Mouse (Mus musculus) CH12F3 (cell line): ENCODE results near the gene Fam20c.

Experiments used
- in situ Hi-C: fragments of 300-500 bp; cut with MboI; formaldehyde crosslinking; loops from 2 replicates; pipeline ENCODE4 v1.14.3; 2020; ENCODE audit warnings: low sequenced_read_pairs

The Fam20c gene

DNA sequence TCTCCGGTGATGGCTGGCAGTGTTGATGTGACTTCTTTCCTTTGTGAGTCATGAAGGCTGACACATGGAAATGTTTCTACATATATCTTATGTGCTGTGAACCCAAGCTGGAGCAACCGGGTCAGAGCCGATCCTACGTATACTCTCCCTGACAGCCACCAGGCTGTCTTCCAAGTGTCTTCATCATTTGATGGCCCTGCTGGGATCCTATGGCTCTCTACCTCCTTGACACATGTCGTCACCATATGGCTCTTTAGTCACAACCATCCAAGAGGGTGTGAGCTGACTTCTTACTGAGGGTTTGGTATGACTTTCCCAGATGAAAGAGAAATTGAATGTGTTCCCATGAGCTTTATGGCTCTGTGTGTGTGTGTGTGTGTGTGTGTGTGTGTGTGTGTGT, 50.0 kb downstream of the Fam20c start:
- in situ Hi-C loops: no loop called here

DNA sequence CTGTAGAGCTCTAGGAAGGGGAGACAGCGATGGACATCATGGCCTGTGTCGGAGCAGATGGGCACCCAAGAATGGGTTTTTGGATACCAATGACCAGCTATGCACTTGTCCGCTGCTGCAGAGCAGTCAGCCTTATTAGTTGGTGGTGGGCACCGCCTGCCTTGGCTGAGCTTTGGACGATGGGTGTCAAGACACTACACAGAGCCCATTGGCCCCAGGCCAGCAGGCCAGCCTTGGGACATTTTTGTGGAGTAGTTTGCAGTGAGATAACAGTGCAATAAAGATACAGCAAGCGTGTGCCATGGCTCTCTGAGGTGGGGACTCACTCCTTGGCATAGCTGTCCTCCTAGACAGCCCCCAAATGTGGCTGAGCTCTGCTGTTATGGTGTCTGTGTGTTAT, 55.5 kb downstream of the Fam20c start:
- in situ Hi-C loops: no loop called here

DNA sequence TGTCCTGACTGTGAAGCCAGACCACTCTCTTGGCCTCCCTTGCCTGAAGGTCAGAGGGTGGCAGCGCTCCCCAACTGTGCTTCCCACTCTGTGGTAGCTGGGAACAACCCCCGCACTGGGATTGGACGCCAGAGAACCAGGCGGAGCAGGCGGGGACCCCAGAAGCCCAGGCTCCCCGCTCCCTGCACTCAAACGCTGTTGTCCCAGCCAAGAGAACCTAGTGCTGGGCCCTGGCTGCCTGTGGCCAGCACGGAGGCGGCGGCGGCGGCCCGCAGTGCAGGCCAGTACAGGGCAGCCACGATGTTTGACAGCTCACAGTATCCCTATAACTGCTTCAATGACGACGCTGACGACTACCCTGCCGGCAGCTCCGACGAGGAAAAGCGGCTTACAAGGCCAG, 65.5 kb downstream of the Fam20c start, which contains the start of gene Gm5294:
TSS of gene Gm5294 (plus strand) at position 301 of the 400 bp plus-strand sequence.
- in situ Hi-C loops: no loop called here

DNA sequence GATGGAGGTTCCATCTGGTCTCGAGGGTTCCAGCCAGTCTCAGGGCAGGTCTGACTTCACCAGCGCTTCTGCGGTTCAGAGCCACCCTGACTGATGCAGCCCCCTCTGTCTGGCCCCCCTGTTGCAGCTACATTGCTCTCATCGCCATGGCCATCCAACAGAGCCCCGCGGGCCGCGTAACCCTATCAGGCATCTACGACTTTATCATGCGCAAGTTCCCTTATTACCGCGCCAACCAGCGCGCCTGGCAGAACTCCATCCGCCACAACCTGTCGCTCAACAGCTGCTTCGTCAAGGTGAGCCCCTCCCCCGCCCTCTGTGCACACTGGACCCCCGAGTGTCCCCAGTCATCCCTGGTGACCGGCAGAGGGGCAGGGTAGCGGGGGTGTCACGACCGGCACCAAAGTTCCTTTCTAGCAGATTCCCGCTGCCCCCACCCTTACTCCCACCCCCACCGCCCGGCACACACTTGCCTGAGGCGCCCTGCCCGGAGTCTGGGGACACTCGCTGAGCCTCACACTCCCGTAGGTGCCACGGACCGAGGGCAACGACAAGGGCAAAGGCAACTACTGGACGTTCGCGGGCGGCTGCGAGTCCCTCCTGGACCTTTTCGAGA, 66.5 kb downstream of the Fam20c start:
- in situ Hi-C loops: no loop called here

DNA sequence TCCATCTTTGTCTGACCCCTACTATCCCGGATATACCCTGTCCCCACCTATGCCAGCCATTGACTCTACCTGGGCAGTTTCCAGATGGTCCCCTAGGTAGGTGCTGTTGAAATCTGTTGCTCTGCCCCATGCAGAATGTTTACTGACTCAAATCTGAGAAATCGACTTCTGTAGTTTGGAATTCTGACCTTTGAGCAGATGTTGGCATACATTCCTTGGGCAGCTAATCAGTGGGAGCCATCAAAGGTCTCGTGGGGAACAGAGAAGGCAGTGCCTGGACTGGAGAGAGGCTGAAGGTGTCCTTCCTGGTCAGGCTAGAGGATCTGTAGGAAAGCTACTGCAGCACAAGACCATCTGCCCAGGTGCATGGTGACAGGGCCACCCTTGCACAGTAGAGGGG, 70.8 kb downstream of the Fam20c start:
- in situ Hi-C loops: no loop called here

DNA sequence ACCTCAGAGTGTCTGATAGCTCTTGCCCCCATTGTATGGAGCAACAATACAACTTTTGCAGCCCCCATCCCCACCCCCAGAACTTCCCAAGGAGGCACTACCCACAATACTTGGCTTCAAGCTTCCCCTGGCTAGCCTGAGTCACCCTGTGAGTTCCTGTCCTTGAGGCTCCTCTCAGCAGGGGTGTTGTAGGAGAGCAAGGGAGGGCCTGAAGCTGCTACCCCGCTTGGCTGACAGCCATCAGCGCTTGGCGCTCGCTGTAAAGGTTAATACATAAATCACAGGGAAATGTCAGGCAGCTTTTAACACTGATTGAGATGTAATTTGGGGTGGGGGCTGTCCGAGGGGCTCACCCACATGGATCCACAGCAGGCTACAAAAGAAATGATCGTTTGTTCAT, 79.1 kb downstream of the Fam20c start:
- in situ Hi-C loops: no loop called here

DNA sequence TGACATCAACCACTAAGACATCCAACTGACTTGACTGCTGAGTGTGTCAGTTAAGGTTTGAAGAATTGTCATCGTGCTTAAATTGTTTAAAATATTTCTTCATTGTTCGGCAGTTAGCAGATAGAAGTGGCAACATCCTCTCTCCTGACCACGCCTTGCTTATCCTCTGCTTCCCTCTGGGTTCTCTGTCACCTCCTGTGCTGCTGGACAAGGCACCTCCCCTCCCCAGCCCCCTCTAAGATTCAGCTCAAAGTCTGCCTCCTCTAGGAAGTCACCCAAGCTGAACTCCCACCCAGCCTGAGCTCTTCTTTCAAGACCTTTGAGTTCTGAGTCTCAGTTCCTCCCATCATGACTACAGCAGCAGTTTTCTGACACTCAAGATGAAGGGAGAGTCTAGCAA, 80.6 kb downstream of the Fam20c start:
- in situ Hi-C loops: no loop called here

DNA sequence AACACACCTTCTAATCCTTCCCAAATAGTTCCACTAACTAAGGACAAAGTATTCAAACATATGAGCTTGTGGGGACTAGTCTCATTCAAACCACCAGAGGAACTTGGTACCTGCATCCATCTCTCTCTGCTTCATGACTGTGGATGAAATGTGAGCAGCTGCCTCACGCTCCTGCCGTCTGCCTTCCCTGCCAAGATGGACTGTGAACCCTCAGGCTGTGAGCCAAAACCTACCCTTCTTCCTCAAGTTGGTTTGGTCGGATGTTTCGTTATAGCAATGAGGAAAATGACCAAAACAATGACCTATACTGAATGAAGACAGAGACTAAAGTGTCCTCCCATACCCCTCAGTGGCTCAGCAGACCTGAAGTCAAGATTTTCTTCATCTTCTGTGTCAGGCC, 86.7 kb downstream of the Fam20c start:
- in situ Hi-C loops: no loop called here

DNA sequence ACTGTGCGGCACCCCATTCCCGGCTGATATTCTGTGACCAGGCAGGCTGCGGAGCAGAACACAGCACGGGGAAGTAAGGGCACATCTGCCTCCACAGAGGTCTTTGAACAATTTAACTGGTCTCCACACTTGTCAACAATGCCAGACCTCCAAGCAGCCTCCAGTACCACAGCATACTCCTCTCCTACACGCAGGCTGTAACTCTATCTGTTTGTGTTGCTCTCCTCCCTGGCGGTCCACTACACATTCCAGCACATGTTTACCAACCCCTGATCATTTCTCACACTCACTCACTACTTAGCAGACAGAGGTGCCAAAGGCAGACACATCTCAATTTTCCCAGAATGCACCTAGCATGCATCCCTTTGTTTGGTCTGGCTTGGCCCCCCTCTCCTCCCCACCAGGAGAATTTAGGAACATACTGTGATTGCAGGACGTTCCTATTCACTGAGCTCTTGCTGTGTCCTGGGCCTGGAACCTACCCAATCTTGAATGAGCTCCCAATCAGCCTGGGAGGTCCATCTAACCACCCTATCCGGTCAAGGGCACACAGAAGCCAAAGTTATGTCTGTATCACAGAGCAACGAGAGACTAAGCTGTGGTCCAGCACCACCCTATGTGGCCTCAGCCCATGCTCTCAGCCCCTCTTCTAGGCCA, 89.0 kb downstream of the Fam20c start:
- in situ Hi-C loops: no loop called here

DNA sequence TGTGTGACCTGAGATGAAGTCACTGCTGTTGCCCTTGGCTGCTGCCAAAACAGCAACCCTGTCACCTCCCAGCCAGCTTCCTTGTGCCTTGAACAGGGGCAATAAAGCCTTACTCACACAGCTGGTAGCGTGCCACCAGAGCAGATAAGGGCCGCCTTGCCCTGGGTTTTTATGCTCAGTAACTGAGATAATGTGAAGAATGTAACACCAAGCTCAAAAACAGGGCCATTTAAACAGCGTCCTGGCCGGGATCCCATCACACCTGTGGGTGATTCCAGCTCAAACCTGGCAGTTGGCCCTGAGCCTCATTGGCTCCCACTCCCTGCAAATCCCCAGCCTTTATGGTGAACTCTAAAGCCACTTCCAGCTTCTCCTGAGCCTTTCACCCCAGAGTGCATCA, 92.2 kb downstream of the Fam20c start:
- in situ Hi-C loops: no loop called here

DNA sequence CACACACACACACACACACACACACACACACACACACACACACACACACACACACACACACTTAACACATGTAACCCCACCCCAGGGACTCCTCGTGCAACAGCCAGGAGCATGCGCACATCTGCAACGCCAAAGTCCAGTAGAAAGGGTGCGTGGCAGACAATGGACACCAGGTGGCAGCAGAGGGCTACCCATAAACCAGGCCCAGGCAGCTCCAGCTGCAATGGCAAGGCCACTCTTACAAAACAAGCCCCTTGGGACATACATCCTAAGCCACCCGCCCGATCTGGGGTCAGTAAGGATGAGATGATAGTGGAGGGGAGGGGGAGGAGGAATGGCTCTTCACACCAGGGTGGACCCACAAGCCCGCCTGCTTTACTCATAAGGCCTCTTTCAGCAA, 93.8 kb downstream of the Fam20c start:
- in situ Hi-C loops: no loop called here

DNA sequence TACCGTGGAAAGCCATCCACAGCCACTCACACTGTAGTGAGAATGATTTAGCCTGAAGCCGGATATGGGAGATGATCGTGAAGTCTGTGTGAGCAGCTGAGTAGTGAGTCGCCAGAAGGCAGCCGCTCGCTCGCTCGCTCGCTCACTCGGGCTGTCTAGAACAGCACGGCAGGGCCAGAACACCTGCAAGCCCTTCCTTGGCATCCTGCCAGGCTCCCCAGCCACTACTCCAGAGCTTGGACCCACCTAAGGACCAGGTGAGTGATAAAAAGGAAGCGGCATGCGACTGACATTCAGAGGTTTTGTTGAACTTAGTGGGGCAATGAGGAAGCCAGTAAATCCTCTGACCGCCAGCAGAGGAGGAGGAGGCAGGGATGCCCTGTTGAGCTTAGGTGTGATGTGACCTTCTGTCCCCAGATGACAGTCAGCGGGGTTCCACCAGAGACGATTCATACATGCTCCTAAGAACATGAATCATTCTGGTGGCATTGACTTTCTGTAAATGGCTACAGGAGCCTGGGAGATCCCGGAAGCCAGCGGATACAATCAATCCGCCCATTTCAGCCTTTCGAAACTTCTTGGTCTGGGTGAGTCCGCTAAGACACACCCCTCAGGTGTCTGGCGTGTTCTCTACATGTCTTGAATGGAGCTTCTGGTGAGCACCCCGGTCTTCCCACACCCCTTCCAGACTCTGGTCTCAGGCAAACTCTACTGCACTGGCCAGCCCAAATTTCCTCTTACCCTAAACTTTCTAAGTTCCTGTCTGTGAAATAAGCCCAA, 95.6 kb downstream of the Fam20c start:
- in situ Hi-C loops: loop anchor here (5.0 to 10.0 kb wide), 3 partner anchors 162 to 327 kb away; no protein-coding TSS in a partner anchor

DNA sequence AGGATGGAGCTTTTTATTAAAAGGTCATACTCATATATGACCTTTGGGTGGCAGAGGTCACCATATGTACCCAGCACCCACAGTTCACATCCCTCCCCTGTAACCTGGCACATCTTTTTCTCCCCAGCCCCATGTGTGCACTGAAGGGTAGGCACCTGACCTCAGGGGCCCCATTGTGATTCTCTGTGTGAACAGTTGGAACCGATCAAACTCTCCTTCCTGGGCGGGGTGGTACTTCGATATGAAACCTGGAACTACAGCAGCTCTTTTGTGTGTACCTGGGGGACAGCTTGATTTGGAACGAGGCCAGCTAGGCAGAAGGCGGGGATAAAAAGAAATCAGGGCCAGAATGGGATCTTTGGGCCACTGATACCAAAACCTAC, 96.1 kb downstream of the Fam20c start:
- in situ Hi-C loops: loop anchor here (5.0 to 10.0 kb wide), 3 partner anchors 162 to 327 kb away; no protein-coding TSS in a partner anchor

DNA sequence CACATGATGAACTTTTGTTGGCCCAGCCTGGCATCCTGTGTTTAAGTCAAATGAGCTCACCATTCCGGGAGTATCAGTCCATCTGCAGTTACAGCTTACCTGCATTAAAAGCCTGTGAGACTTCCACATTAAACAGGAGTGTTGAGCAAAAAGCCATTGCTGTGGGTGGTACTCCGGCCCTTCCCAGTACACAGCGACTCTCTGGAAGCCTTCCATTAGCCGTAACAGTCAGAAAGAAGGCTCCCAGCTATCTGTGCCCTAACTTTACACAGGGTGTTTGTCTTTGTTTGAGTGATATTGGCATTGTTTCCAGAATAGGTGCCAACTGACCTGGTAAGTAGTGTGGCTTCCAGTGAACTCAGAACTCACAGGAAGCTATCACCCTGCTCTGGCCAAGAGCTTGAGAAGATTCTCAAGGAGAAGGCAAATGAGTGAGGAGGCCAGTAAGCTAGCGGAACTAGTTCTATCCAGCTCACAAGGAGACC, 97.0 kb downstream of the Fam20c start:
- in situ Hi-C loops: loop anchor here (5.0 to 10.0 kb wide), 3 partner anchors 161 to 326 kb away; no protein-coding TSS in a partner anchor

DNA sequence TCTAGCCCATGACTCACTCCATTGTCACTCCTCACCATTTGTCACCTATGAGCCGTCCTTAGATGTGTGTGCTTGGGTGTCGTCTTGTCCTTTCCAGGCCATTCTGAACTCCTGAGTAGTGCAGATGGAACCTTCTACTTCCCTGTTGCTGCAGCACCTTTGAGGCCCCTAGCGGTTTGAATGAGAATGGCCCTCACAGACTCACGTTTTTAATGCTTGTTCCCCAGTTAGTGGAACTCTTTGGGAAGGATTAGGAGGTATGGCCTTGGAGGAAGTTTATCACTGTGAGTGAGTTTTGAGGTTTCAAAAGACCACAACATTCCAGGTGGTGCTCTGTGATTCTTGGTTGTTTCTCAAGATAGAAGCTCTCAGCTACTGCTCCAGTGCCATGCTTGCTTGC, 97.8 kb downstream of the Fam20c start:
- in situ Hi-C loops: loop anchor here (5.0 to 10.0 kb wide), 3 partner anchors 160 to 325 kb away; no protein-coding TSS in a partner anchor

DNA sequence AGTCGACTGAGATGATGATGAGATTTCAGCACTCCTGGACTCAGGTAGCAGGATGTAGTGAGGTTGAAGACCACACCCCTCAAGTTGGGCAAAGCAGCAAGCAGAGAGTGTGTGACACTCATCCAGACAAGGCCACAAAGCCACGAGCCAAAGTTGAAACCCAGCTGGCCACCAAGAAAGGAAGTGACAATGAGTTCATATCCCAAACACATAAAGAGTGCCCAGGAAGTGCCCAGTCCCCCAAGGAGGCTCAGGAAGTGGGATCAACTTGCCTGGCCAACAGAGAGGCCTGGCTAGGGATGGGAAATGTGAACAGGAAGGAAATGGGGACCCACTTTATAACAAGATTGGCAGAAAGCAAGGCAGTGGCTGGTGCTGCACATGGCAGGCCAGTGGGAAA, 99.0 kb downstream of the Fam20c start:
- in situ Hi-C loops: loop anchor here (5.0 to 10.0 kb wide), 3 partner anchors 159 to 324 kb away; no protein-coding TSS in a partner anchor

DNA sequence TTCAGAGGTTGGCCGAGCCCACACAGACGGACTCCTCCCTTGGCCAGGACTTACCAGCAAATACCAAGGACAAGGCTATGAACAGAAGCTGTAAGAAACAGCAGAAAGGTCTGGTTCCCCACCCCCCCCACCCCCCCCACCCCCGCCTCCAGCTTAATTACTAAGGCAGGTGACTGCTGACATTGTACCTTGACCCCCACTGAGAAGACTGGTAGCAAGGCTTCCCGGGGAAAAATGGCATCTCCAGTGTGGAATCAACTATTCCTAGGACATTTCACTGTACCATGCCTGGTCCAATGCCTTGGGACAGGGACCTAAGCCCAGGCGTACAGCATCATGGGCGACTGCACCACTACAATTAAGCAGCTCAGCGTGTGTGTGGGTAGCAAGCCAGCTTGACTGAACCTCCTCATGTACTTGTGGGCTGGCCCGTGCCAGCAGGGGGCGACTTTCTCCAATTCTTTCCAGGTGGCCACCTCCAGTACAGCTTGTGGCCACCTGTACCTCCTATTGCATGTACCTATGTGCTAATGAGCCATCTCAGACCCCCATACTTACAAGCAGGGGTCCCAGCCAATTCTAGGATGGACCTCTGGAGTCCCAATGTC, 102.8 kb downstream of the Fam20c start:
- in situ Hi-C loops: loop anchor here (10.0 kb wide), 1 partner anchor 218 kb away; no protein-coding TSS in a partner anchor

DNA sequence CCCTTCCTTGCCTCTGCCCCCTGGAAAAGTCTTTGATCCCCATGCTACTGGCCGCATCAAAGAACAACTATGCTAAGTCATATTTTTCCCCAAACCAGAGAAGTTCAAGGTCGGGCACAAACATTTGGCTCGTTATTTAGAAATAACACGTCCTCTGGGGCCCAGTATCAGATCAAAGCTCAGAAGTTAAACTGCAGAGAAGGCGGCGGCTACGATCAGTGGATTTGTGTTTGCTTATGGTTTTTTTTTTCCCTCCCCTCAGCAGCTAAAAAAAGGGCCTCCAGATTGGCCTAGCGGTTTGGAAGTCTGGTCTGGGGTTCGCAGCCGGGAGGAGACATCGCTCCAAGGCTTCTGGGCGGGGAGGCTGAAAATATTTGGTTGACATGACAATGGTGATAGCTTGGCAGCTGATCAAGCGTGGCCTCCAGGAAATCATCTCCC, 103.5 kb downstream of the Fam20c start:
- in situ Hi-C loops: loop anchor here (10.0 kb wide), 1 partner anchor 217 kb away; no protein-coding TSS in a partner anchor
